Mouse (Mus musculus): ENCODE results near the gene Bcl2a1d.
"Not testable (repeated sequence)": the region's sequence is repeated elsewhere in the genome, so short reads cannot be mapped to it uniquely, and the experiment has no call there.

DNA sequence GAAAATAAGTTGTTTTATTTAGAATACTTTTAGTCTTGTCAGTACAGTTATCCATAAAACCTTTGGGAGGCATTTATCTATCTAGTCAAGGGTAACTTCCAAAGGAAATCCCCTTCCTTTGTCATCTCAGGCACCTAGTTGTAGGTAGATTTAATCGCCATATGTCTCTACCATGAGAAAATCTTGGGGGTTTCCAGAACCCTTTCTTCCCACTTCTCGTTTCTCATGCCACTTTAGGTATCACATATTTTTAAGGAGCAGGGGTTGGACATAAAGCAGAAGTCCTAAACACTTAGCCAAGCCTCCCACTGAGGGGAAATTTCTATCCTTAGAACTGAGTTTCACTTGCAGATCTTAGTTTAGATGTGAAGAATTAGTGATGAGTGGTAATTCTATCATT lies 14.3 kb upstream of the Bcl2a1d start:
- TF ChIP-seq POLR2A (IDR thresholded peaks at IDR 0.05; ENCODE audit: control insufficient read depth, extremely low read depth, insufficient read depth, low read length, poor library complexity); CTCF (IDR thresholded peaks at IDR 0.05; ENCODE audit: borderline replicate concordance, control insufficient read depth, extremely low read depth, insufficient read depth, low read length, poor library complexity): not testable (repeated sequence)
